Mouse (Mus musculus) heart, adult 2 months (tissue): ENCODE measurements around the gene Sugp2.

Experiments
- EP300 ChIP-seq: fragments of 200-500 bp; IDR thresholded peaks from 2 replicates; pipeline ENCODE4 v1.6.1; 2011; ENCODE audit warnings: low read depth, low read length, control low read depth; ENCODE audit not compliant: insufficient read depth
- POLR2A ChIP-seq: fragments of 200-500 bp; IDR thresholded peaks from 2 replicates; pipeline ENCODE4 v1.6.1; 2011; ENCODE audit warnings: mild to moderate bottlenecking, low read depth, low read length, control low read depth; ENCODE audit not compliant: insufficient read depth

GRCm38 (mm10) chr8:70194191-70194590 is 39.8 kb upstream of the Sugp2 start:
- TF ChIP-seq EP300 (no peak), POLR2A (no peak)
